Mouse (Mus musculus): ENCODE data around the gene Hist1h2ad. TPM values are rescaled to one million over a fixed set of nuclear protein-coding genes. Genes with fewer than 3 reads are reported as not detected.
"Not testable (repeated sequence)": the region's sequence is repeated elsewhere in the genome, so short reads cannot be mapped to it uniquely, and the experiment has no call there.

Gene Hist1h2ad
- polyA plus RNA-seq, 1 experiment from 2014 or later, result 2.3 TPM

DNA sequence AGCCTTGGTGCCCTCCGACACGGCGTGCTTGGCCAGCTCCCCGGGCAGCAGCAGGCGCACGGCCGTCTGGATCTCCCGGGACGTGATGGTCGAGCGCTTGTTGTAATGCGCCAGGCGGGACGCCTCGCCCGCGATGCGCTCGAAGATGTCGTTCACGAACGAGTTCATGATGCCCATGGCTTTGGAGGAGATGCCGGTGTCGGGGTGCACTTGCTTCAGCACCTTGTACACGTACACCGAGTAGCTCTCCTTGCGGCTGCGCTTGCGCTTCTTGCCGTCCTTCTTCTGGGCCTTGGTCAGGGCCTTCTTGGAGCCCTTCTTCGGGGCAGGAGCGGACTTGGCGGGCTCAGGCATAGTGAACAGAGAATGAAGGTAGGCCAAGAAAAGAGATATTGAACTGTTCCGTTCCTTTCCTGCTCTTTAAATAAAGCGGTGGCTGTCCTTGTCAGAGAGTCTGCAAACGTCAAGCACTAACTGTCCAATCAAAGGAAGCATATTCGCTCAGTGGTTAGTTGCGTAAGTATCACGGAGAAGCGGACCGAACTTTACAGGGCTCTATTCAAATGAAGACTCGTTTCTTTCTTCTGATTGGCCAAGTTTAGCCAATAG, 31.1 kb upstream of the Hist1h2ad start, which contains the start of gene Hist1h2bh:
Gene Hist1h2bh (minus strand): TSS at position 394 of the 609 bp plus-strand sequence.
- H3K9me3 ChIP-seq, H3K4me1 ChIP-seq, H3K27me3 ChIP-seq, H3K36me3 ChIP-seq: not testable (repeated sequence)
- peak; percentile 95 for ATAC-seq (ENCODE audit: insufficient number of reproducible peaks, low FRiP score, low TSS enrichment, low read depth)
- H3K4me3 ChIP-seq, result peak within 1 kb of the TSS; percentile 51
- peak within 1 kb of the TSS; percentile 57 for H3K4me2 ChIP-seq
- peak within 1 kb of the TSS; percentile 92 for H3K27ac ChIP-seq
- H3K9ac ChIP-seq, result peak within 1 kb of the TSS; percentile 37
- under 1% methylated on average over 39 of the region's 42 CpGs for WGBS

- ATAC-seq (ENCODE audit: insufficient number of reproducible peaks, low FRiP score, low TSS enrichment, low read depth), result peak; percentile 89
These were observed 30.0 kb upstream of the Hist1h2ad start, which contains the start of gene Hist1h3f for GRCm38 (mm10) chr13:23543965-23544786. Hist1h3f (plus strand) TSS chr13:23544052.

DNA sequence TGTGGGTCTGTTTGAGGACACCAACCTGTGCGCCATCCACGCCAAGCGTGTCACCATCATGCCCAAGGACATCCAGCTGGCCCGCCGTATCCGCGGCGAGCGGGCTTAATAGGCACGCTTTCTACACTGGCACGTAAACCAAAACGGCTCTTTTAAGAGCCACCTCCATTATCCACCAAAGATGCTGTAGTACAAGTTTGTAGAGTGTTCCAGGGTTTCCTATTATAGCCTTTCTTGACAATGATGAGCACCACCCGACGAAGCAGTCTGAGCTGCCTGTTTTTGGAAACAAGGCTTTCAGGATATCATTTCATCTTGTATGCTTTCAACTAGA, 29.4 kb upstream of the Hist1h2ad start:
- H3K9me3 ChIP-seq; H3K9ac ChIP-seq; ATAC-seq (ENCODE audit: insufficient number of reproducible peaks, low FRiP score, low TSS enrichment, low read depth); H3K27me3 ChIP-seq; H3K4me1 ChIP-seq; H3K36me3 ChIP-seq: not testable (repeated sequence)
- WGBS, result under 1% methylated on average over 14 of the region's 14 CpGs
- peak overlapping the region; percentile 51 for H3K4me3 ChIP-seq
- H3K27ac ChIP-seq, result peak overlapping the region; percentile 92; the same call in 1 of the 2 replicates
- peak overlapping the region; percentile 57 for H3K4me2 ChIP-seq

More at GRCm38 (mm10) chr13:23543965-23544786, 30.0 kb upstream of the Hist1h2ad start, which contains the start of gene Hist1h3f:
- Histone ChIP-seq H3K9me3 (no peaks in the 10 kb centered on the region), H3K9ac (peak within 1 kb of the TSS; percentile 37), H3K4me3 (peak within 1 kb of the TSS; percentile 51), H3K27me3 (no peaks in the 10 kb centered on the region), H3K4me1 (peaks cover 4% of the 10 kb centered on the region; the same call in 1 of the 2 replicates), H3K27ac (peak within 1 kb of the TSS; percentile 92), H3K36me3 (no peaks in the 10 kb centered on the region), H3K4me2 (peak within 1 kb of the TSS; percentile 57)
- under 1% methylated on average over 36 of the region's 45 CpGs for WGBS

- ATAC-seq (ENCODE audit: insufficient number of reproducible peaks, low FRiP score, low TSS enrichment, low read depth), result no peak
- Histone ChIP-seq H3K4me2 (no peak overlapping the region), H3K36me3 (no peaks in the 10 kb centered on the region), H3K27ac (no peak overlapping the region), H3K9ac (no peak overlapping the region), H3K27me3 (no peaks in the 10 kb centered on the region), H3K9me3 (no peaks in the 10 kb centered on the region), H3K4me1 (peaks cover 9% of the 10 kb centered on the region; the same call in 1 of the 2 replicates), H3K4me3 (no peak overlapping the region)
- 76% methylated on average over 5 of the region's 5 CpGs for WGBS
These were observed 27.5 kb upstream of the Hist1h2ad start for GRCm38 (mm10) chr13:23546694-23547093.

GRCm38 (mm10) chr13:23550761-23551145, 23.4 kb upstream of the Hist1h2ad start:
- 2% methylated on average over 3 of the region's 3 CpGs for WGBS
- Histone ChIP-seq H3K4me2 (peak overlapping the region; percentile 62), H3K36me3 (no peaks in the 10 kb centered on the region), H3K4me3 (peak overlapping the region; percentile 46), H3K27ac (peak overlapping the region; percentile 92), H3K27me3 (no peaks in the 10 kb centered on the region), H3K9me3 (no peaks in the 10 kb centered on the region), H3K4me1 (peaks cover 20% of the 10 kb centered on the region), H3K9ac (0 out of 2 replicates have a peak overlapping the region, but pooled peaks have one; percentile 21)
- ATAC-seq (ENCODE audit: insufficient number of reproducible peaks, low FRiP score, low TSS enrichment, low read depth), result no peak

DNA sequence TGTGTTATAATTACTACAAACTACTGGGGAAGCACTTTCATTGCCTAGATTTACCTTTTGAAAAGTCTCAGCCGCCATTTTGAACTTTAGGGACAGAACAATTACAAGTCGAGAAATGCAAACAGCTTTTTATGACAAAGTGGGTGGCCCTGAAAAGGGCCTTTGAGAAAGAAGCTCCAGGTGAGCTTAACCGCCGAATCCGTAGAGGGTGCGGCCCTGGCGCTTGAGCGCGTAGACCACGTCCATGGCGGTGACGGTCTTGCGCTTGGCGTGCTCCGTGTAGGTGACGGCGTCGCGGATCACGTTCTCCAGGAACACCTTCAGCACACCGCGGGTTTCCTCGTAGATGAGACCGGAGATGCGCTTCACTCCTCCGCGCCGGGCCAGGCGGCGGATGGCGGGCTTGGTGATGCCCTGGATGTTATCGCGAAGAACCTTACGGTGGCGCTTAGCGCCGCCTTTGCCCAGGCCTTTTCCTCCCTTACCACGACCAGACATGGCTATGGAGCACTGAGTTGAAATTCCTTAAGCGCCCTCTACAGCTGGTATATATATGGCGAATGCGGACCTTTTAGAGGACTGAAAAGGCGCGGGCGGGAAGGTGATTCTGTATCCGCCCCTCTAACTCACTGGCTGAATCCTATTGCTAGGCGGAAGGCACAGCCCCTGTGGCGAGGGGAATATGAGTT, 22.9 kb upstream of the Hist1h2ad start, which contains the start of gene Hist1h4f:
Gene Hist1h4f (minus strand): TSS at position 503 of the 689 bp plus-strand sequence.
- Histone ChIP-seq H3K4me2 (peak within 1 kb of the TSS; percentile 62), H3K4me3 (peak within 1 kb of the TSS; percentile 46), H3K4me1 (peaks cover 20% of the 10 kb centered on the region), H3K9ac (0 out of 2 replicates have a peak within 1 kb of the TSS, but pooled peaks have one; percentile 21), H3K27ac (peak within 1 kb of the TSS; percentile 92)
- H3K27me3 ChIP-seq, H3K36me3 ChIP-seq, H3K9me3 ChIP-seq: not testable (repeated sequence)
- under 1% methylated on average over 47 of the region's 47 CpGs for WGBS
- ATAC-seq (ENCODE audit: insufficient number of reproducible peaks, low FRiP score, low TSS enrichment, low read depth), result peak; percentile 80

- peak overlapping the region; percentile 46; the same call in 1 of the 2 replicates for H3K4me3 ChIP-seq
- H3K9me3 ChIP-seq, result no peaks in the 10 kb centered on the region
- no peaks in the 10 kb centered on the region for H3K27me3 ChIP-seq
- H3K36me3 ChIP-seq, result no peaks in the 10 kb centered on the region
- H3K4me1 ChIP-seq, result peaks cover 20% of the 10 kb centered on the region
- ATAC-seq (ENCODE audit: insufficient number of reproducible peaks, low FRiP score, low TSS enrichment, low read depth), result no peak
- WGBS, result 54% methylated on average over 8 of the region's 8 CpGs
- peak overlapping the region; percentile 62 for H3K4me2 ChIP-seq
- H3K27ac ChIP-seq, result peak overlapping the region; percentile 92
- no peak overlapping the region for H3K9ac ChIP-seq
These were observed 22.0 kb upstream of the Hist1h2ad start for GRCm38 (mm10) chr13:23551931-23552914.

- Histone ChIP-seq H3K4me3 (no peak within 1 kb of the TSS), H3K27me3 (no peaks in the 10 kb centered on the region), H3K36me3 (no peaks in the 10 kb centered on the region), H3K9ac (no peak within 1 kb of the TSS), H3K27ac (peak within 1 kb of the TSS; percentile 97), H3K4me1 (peaks cover 20% of the 10 kb centered on the region), H3K4me2 (peak within 1 kb of the TSS; percentile 62), H3K9me3 (no peaks in the 10 kb centered on the region)
- no peak for ATAC-seq (ENCODE audit: insufficient number of reproducible peaks, low FRiP score, low TSS enrichment, low read depth)
These were observed 21.2 kb upstream of the Hist1h2ad start, which contains the start of gene Hist1h1d for GRCm38 (mm10) chr13:23552962-23553361. Hist1h1d (plus strand) TSS chr13:23553262.

DNA sequence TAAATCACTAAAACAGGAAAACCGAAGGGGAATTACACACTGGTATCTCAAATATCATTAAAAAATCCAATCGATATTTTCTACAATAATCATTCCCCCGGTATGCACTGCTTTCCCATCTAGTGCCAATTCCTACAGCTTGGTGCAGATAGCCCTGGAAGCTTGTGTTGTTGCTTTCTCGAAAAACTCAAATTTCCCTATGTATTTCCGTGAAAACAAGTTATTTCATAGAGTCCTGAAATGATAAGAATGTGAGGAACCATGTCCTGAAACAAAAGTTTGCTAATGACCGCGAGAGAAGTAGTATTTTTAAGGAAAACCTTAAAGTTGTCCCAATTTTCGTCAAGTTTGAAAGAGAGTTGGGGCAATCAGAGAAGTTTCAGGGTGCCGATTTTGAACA, 19.8 kb upstream of the Hist1h2ad start:
- 0 out of 2 replicates have a peak overlapping the region, but pooled peaks have one; percentile 64 for H3K9ac ChIP-seq
- H3K4me1 ChIP-seq, result peaks cover 20% of the 10 kb centered on the region
- no peaks in the 10 kb centered on the region for H3K27me3 ChIP-seq
- no peak for ATAC-seq (ENCODE audit: insufficient number of reproducible peaks, low FRiP score, low TSS enrichment, low read depth)
- 17% methylated on average over 9 of the region's 9 CpGs for WGBS
- H3K9me3 ChIP-seq, result no peaks in the 10 kb centered on the region
- H3K4me2 ChIP-seq, result peak overlapping the region; percentile 92
- H3K4me3 ChIP-seq, result peak overlapping the region; percentile 56
- H3K27ac ChIP-seq, result peak overlapping the region; percentile 97
- no peaks in the 10 kb centered on the region for H3K36me3 ChIP-seq

- H3K4me1 ChIP-seq, result peaks cover 20% of the 10 kb centered on the region
- H3K36me3 ChIP-seq, result no peaks in the 10 kb centered on the region
- H3K4me3 ChIP-seq, result peak overlapping the region; percentile 56
- peak overlapping the region; percentile 64 for H3K9ac ChIP-seq
- peak overlapping the region; percentile 92 for H3K4me2 ChIP-seq
- peak overlapping the region; percentile 97 for H3K27ac ChIP-seq
- no peaks in the 10 kb centered on the region for H3K9me3 ChIP-seq
- under 1% methylated on average over 54 of the region's 54 CpGs for WGBS
- ATAC-seq (ENCODE audit: insufficient number of reproducible peaks, low FRiP score, low TSS enrichment, low read depth), result peak; percentile 88
- no peaks in the 10 kb centered on the region for H3K27me3 ChIP-seq
These were observed 19.0 kb upstream of the Hist1h2ad start for GRCm38 (mm10) chr13:23554925-23555838.
